Mouse (Mus musculus) kidney, adult 8-10 months (tissue): ENCODE data around the gene H2-T23.
"Not testable (repeated sequence)": the region's sequence is repeated elsewhere in the genome, so short reads cannot be mapped to it uniquely, and the experiment has no call there.

Source experiments
- DNase-seq, 2 experiments: peaks; one replicate each; pipeline ENCODE4 v3.0.0; 2022

H2-T23 gene

DNA sequence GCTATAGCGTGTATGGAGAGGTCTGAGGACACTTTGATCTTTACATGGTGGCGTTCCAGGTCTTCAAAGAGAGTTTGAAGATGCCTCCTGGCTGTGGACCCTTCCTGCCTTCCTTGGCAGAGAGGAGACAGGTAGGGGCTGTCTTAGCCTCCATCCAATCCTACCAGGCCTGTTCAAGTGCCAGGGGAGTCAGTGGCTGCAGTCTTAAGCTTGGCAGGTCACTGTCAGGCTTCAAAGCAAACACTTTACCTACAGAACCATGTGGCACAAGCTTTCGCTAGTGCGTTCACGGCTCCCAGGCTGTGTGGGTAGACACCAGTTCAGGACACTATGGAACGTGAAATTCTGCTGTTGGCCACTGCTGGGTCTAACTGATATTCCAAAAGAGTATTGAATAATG is 9.7 kb downstream of the H2-T23 start:
- DNase-seq, result no peak

DNA sequence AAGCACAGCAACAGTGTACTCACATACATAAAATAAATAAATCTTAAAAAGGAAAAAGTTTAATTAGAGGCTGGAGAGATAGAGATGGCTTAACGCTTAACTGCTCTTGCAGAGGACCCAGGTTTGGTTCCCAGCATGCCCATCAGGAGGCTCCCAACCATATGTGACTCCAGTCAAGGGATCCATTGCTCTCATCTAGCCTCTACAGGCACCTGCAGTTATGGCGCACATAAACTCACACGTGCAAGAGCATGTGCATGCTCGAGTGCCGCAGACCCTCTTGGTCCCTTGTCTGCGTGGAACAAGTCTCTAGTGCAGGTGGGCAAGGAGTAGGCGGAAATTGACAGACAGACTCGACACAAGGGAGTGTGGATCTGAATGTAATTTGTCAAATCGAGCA is 10.6 kb downstream of the H2-T23 start:
- DNase-seq, result no peak

DNA sequence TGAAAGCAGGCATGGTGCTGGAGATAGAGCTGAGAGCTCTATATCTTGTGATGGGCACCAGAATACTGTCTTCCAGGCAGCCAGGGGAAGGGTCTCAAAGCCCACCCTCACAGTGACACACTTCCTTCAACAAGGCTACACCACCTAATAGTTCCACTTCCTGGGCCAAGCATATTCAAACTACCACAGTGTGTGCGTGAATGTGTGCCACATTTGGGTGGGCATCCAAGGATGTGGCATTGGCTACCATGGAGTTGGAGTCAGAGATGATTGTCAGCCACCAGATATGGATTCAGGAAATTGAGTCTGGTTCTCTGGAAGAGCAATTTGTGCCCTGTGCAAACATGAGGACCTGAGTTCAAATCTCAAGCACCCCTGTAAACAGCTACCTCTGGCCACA is 11.3 kb downstream of the H2-T23 start:
- DNase-seq, result no peak

DNA sequence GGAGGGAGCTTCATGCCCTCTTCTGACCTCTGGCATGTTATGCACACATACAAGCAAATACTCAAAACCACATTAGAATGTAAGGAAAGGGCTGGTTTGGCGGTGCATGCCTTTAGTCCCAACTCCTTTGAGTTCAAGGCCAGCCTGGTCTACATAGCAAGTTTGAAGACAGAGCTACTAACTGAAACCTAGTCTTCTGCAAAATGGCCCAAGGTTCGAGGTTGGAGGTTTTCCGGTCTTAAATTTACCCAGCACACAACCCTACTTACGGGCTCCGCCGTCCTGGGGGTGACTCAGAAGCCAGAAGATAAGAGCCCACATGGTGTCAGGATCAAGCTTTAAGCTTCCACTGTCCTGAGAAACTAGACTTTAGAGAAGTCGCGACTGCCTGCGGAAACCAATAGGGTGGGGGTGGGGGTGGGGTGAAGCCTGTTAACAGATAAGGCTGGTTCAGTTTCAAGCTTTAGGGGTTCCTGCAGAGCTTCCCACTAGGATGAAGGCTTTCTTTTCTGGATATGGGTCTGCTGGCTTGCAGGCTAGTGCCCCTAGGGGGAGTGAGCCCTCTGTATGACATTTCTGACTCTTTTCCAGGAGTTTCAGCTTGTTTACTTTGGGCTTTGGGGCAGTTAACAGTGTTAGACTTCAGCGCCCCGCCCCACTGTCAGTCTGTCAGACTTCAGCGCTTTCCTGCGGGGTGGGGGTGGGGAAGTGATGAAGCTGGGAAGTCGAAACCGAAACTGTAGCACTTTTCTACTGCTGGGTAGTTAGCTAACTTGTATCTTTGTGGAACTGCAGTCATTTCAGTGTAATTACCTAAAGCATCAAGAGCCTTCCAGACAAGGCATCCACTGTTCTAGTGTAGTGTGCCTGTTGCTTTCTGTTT is 12.2 kb downstream of the H2-T23 start, which contains the start of gene H2-T24:
H2-T24 (minus strand) TSS at position 370 of the 883 bp plus-strand sequence.
- peak; percentile 80 to 82 for DNase-seq

DNA sequence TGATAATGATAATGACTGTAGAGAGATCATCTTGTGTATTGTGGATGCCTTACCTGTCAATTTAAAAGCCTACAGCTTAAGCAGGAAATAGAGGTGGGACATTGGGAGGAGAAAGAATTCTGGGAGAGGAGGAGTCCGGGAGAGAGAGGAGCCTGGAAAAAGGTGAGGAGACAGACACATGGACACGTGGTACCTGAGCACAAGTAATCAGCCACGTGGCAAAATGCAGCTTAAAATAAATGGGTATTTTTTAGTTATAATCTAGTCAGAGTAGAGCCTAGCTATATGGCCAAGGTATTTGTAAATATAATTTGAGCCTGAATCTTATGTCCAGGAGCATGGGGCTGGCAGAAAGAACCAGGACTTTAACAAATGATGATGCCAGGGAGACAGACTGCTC is 13.1 kb downstream of the H2-T23 start:
- DNase-seq, result no peak

DNA sequence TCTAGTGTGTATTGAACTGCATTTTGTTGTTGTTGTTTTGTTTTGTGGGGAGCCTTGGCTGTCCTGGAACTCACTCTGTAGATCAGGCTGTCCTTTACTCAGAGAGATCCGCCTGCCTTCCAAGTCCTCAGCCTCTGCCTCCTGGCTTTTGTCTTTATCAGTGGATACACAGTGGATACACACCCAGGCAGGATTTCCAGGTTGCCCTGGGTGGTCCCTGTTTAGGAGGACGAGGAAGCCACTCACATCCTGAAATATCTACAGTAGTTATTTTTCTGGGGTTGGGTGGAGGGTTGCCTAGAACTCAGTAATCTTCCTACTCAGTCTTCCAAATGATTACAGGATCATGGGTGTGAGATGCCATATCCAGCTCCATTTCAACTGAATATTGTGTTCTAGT is 13.7 kb downstream of the H2-T23 start:
- peak; percentile 44 to 58 for DNase-seq

DNA sequence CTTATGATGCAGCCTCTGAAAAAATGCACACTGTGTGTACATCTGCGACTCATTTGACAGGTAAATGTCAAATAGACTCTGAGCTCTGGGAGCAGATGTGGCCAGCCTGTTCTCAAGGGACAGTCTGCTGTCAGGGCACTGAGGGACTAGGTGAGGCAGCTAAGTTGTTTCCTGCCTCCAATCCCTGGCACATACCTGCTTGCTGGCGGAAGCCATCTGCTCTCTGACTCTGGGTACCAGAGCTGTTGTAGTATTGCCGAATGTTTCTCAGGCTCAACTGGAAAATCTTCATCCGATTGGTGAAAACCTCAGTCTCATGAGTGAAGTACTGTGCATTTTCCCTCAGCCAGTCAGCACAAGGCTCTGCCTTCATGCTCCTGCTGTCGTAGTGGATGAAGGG is 15.6 kb downstream of the H2-T23 start:
- DNase-seq, result no peak

DNA sequence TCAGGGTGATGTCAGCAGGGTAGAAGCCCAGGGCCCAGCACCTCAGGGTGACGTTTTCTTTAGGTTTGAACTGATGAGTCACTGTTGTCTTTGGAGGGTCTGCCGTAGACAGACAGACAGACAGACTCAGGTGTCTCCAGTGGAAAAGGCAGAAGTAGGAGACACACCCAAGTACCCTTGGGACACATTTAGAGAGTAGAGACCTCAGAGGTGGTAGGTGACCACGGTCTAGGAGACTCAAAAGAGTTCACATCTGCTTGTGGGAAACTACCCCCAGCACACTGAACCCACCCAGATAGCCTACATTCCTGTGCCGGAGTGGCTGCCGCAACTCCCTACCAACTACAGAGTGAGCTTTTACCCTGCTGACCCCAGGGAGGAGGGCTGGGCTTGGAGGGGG is 17.7 kb downstream of the H2-T23 start:
- no peak for DNase-seq

DNA sequence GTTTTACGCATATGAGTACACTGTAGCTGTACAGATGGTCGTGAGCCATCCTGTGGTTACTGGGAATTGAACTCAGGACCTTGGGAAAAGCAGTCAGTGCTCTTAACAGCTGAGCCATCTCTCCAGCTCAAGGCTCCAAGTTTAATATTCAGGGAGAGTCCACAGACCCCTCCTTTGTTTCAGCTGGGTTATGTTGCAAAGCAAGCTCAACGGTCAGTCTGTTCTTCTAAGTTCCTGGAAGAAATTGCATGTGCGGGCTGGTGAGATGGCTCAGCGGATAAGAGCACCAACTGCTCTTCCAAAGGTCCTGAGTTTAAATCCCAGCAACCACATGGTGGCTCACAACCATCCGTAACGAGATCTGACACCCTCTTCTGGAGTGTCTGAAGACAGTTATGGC is 28.2 kb downstream of the H2-T23 start:
- DNase-seq, result not testable (repeated sequence)

DNA sequence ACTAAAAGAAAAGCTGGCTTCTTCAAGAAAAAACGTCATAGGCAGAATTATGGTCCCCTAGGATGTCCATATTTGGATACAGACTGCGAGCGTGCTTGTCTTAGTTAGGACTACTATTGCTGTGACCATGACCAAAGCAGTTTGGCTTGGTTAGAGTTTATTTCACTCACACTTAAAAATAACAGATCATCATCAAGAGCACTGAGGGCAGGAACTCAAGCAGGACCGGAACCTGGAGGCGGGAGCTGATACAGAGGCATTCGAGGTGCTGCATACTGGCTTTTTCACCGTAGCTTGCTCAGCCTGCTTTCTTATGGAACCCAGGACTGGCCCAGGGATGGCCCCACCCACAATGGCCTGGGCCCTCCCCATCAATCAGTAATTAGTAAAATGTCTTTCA is 29.3 kb downstream of the H2-T23 start:
- DNase-seq, result no peak

DNA sequence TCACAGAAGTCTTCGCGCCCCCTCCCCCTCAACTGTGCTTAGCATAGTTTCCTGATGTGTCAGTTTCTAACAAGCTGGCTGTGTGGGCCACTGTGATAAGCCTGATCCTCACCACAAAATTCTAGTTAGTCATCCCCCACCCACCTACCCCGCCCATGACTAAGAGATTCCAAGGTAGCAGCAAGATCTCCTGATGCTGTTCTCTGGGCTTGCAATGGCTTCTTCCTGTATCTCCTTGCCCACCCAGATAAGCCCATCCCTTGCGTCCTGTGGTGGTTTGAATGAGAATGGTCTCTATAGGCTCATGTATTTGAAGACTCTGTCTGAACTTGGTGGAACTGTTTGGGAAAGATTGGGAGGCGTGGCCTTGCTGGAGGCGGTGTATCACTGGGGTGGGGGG is 30.7 kb downstream of the H2-T23 start:
- DNase-seq, result no peak

DNA sequence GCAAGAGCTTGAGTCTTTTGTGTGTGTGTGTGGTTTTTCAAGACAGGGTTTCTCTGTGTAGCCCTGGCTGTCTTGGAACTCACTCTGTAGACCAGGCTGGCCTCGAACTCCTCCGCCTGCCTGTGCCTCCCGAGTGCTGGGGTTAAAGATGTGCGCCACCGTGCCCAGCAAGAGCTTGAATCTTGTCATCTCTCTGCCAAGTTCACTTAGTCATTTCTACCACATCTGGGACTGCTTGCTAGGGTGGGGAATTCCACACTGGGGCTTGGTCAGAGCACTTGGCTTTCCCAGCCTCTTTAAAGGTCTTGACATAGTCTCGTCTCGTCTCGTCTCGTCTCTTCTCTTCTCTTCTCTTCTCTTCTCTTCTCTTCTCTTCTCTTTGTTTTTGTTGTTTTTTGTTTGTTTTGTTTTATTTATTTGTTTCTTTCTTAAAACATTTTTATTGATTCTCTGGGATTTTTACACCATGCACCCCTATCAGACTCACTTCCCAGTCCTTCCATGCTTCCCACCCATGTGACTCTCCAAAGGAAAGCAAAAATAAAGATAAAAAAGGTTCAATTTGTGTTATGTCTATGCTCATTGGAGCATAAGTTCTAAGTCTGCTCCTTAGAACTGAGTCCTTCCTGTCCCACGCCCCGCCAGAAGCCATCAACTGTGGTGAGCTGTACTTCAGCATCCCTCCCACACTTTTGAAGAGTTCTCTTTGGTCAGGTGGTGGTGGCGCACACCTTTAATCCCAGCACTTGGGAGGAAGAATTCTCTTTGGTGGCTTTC is 31.3 kb downstream of the H2-T23 start:
- no peak for DNase-seq

DNA sequence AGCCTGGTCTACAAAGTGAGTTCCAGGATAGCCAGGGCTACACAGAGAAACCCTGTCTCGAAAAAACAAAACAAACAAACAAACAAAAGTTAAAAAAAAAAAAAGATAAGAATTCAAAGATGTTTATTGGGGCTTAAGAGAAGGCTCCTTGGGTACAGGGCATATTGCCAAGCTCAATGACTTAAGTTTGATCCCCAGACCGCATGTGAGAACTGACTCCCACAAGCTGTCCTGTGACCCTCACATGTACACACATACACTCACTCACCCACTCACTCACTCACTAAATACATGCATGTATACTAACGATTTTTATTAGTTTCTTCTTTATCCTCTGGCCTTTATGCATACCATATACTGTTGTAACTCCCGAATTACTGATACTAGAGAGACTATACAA is 32.3 kb downstream of the H2-T23 start:
- no peak for DNase-seq

DNA sequence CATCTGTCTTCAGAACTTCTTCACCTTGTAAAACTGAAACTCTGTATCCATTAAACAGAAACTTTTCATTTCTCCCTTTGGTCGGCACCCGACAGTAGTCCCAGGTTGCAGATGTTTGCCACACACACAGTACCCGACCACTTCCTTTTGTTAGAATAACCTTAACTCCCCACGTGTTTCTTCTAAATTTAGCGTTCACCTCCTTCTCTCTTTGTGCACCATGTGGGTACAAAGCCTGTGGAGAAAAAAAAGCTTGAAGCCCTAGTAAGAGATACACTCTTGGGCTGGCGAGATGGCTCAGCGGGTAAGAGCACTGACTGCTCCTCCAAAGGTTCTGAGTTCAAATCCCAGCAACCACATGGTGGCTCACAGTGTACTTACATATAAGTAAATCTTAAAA is 33.3 kb downstream of the H2-T23 start:
- DNase-seq, result no peak

DNA sequence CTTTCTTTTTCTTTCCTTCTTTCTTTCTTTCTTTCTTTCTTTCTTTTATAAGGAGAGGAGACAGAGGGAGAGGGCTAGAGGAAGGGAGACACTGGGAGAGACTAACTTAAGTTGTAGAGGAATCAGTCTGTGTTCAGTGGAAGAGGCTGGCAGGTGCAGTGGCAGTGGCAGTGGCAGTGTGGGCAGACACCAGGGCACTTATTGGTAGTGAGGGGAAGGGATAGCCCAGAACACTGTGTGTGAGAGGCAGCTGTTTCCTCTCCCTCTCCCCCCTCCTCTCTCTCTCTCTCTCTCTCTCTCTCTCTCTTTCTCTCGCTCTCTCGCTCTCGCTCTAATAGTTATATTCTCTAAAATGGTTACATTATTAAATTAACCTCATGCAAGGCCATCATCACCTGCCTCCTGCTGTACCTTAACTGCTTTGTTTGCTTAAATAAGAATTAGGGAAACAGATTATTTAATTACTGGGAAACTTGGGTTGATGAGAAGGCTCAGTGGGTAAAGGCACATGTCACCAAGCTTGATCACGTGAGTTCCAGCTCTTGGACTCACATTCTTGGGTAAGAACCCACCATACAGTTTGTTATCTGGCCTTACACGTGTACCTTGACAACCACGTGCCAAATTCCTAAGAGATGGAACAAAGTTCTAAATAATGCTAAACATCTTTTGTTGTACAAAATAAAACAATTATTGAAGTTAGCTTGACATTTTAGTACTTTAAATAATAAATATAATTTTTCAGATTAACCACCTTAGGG is 33.9 kb downstream of the H2-T23 start:
- no peak for DNase-seq

DNA sequence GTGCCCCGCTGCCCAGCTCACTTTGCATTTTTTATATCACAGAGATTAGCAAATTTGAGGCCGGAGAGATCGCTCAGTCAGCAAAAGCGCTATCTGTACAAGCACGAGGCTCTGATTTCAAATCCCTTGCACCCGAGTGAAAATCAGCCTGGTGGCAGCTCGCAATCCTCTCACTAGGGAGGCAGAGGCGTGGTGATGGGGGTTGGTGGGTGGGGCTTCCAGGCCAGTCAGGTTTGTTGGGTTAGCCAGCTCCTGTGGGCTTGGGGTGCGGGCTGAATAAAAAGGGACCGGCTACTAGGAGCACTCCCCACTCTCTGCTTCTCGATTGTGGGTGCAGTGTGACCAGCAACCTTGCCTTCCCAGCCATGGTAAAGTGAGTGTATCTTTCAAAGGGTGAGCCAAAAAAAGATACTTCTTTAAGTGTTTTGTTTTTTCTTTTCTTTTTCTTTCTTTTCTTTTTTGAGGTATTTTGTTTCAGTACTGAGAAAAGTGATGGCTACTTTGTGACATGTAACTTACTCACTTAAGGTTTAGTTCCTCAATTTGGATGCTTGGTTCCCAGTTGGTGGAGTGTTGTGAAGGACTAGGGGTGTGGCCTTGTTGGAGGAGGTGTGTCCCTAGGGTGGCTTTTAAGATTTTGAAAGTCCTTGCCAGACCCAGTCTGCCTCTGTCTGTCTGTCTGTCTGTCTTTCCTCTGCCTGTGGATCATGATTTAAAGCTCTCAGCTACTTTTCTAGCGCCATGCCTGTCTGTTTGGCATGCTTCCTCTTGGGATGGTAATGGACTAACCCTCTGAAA is 34.7 kb downstream of the H2-T23 start:
- peak in 1 of 2 experiments; percentile 29 for DNase-seq

DNA sequence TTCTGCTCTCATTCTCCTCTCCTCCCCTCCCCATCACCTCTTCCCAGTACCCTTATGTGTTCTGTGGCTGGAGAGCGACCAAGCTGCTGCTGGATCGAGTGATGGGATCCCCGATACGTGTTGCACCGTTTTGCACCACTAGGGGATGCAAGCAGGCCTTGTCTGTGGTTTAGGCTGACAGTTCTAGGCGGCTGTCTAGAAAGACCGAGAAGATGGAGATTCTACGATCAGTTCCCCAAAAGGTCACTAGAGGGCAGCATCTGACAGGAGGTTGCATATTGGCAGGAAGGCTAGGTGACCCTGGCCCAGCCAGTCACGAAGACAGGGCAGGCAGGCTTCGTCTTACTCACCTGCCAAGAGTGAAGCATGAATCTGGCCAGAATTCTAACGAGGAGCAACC is 35.7 kb downstream of the H2-T23 start:
- DNase-seq, result peak; percentile 97 to 99

DNA sequence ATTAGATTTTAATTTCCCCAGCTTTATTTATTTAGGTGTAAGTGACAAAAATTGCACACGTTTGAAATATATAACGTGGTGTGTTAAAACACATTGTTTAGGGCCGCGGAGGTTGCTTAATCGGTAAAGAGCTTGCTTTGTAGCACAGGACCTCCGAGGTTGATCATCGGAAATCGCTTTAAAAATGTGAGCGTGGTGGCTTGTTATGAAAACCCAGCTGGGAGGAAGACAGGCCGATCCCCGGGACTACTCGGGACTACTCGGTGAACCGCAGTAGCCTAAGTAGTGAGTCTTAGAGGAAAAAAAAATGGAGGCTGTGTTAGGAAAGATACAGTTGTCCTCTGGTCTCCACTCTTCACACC is 37.8 kb downstream of the H2-T23 start:
- DNase-seq, result no peak

DNA sequence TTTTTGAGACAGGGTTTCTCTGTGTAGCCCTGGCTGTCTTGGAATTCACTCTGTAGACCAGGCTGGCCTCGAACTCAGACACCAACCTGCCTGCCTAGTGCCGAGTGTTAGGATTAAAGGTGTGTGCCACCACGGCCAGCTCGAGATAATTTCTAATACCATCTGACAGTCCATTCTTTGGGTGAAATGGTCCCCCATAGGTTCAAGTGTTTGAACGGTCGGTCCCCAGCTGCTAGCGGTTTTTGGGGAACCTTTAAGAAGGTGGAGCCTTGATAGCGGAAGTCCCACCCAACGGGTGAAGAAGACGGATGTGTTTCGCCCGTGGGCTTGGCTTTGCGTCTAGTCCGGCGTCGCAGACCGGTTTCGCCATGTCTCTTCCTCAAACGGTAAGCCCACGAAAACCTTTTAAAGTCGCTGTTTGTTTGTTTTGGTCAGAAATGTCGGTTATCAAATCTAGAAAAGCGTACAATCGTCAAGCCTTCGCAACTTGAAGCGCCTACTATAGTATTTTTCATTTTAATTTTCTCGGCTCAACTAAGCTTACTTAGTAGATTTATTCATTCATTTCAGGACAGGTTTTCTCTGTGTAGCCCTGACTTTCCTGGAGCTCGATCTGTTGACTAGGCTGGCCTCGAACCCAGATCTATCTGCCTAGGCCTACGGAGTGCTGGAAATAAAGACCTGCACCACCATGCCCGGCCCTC is 38.3 kb downstream of the H2-T23 start:
- peak; percentile 83 to 84 for DNase-seq

DNA sequence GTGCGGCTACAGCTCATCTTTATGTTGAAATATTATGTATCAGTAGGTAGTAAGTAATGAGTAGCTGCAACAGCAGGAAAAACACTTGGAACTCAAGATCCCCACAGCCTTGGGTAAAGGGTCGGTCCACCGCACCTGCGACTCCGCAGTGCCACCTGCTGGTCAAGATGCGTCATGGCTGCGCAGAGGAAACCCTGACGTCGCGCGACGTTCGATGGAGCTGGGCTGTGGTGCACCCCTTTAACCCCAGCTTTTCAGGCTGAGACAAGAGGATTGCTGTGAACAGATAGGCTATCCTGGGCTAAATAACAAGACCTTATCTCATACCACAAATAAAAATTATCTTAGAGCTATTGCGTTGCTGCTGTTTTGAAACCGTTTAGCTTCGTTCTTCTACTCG is 39.0 kb downstream of the H2-T23 start:
- peak; percentile 52 to 72 for DNase-seq

DNA sequence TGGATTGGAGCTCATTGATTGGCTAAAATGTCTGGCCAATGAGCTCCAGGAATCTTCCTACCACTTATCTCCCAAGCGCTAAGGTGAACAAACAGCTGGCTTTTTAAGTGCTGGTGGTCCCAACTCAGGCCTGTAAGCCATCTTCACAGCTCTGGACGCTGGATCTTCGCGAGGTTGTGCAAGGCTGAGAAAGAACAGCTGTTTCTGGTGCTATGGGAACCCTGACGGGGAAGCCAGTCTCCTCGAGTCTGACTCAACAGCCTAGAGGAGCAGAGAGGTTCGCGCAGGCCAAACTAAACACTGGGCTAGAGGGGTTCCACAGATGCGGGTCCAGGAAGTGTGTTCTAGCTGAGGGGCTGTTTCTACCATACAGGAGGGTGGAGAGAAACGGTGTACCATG is 40.9 kb downstream of the H2-T23 start:
- no peak for DNase-seq

DNA sequence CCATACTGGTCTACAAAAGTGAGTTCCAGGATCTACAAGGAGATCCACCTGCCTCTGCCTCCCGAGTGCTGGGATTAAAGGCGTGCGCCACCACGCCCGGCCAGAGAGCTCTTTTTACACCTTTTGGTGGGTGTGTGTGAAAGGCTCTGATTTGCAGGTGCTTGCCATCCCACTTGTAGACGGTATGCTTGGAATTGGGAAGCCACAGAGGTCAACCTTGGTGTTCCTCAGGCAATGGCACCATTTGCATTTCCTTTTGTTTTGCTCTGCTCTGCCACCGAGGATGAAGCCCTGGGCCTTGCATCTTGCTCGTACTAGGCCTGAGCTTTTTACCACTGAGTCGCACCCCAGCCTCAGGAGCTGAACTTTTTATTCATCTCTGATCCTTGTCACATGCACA is 50.9 kb downstream of the H2-T23 start:
- no peak for DNase-seq
